Mouse (Mus musculus): ENCODE measurements at regions not wholly inside any gene's neighbourhood (a gene's known extent, or its start where the extent isn't known, plus 50 kb on each side); places are given as distances from the start of the nearest gene placed in this dataset.

GRCm38 (mm10) chr8:86428998-86429651 is 151.4 kb downstream of the Abcc12 start:
- DNase-seq (ENCODE audit: low spot score), result no peak

GRCm38 (mm10) chr8:86428131-86428530 is 152.4 kb downstream of the Abcc12 start:
- no peak for DNase-seq (ENCODE audit: low spot score)

GRCm38 (mm10) chr8:86426056-86426455 is 154.4 kb downstream of the Abcc12 start:
- DNase-seq (ENCODE audit: low spot score), result no peak

- DNase-seq (ENCODE audit: low spot score), result no peak
These were observed 155.1 kb downstream of the Abcc12 start for GRCm38 (mm10) chr8:86425382-86425781.

GRCm38 (mm10) chr8:86419059-86419651 is 161.3 kb downstream of the Abcc12 start:
- DNase-seq (ENCODE audit: low spot score), result no peak

- DNase-seq (ENCODE audit: low spot score), result no peak
These were observed 162.0 kb downstream of the Abcc12 start for GRCm38 (mm10) chr8:86418414-86418981.

- DNase-seq (ENCODE audit: low spot score), result no peak
These were observed 165.3 kb downstream of the Abcc12 start for GRCm38 (mm10) chr8:86415208-86415607.

GRCm38 (mm10) chr8:86411232-86411631 is 169.3 kb downstream of the Abcc12 start:
- no peak for DNase-seq (ENCODE audit: low spot score)

GRCm38 (mm10) chr8:86406196-86406595 is 174.3 kb downstream of the Abcc12 start:
- DNase-seq (ENCODE audit: low spot score), result no peak

- DNase-seq (ENCODE audit: low spot score), result no peak
These were observed 177.1 kb downstream of the Abcc12 start for GRCm38 (mm10) chr8:86403434-86403833.

GRCm38 (mm10) chr8:86401946-86402345 is 178.5 kb downstream of the Abcc12 start:
- DNase-seq (ENCODE audit: low spot score), result no peak

GRCm38 (mm10) chr8:86395121-86395520 is 185.4 kb downstream of the Abcc12 start:
- DNase-seq (ENCODE audit: low spot score), result no peak

GRCm38 (mm10) chr8:86393835-86394234 is 186.7 kb downstream of the Abcc12 start:
- no peak for DNase-seq (ENCODE audit: low spot score)

GRCm38 (mm10) chr8:86393374-86393773 is 187.1 kb downstream of the Abcc12 start:
- no peak for DNase-seq (ENCODE audit: low spot score)

- DNase-seq (ENCODE audit: low spot score), result no peak
These were observed 189.8 kb downstream of the Abcc12 start for GRCm38 (mm10) chr8:86390715-86391114.

- DNase-seq (ENCODE audit: low spot score), result no peak
These were observed 190.5 kb downstream of the Abcc12 start for GRCm38 (mm10) chr8:86389690-86390671.

- no peak for DNase-seq (ENCODE audit: low spot score)
These were observed 195.2 kb downstream of the Abcc12 start for GRCm38 (mm10) chr8:86385236-86385635.

- DNase-seq (ENCODE audit: low spot score), result no peak
These were observed 198.5 kb downstream of the Abcc12 start for GRCm38 (mm10) chr8:86381977-86382376.

GRCm38 (mm10) chr8:86368062-86368461 is 212.4 kb downstream of the Abcc12 start:
- DNase-seq (ENCODE audit: low spot score), result no peak

GRCm38 (mm10) chr8:86366636-86367035 is 213.8 kb downstream of the Abcc12 start:
- DNase-seq (ENCODE audit: low spot score), result no peak

GRCm38 (mm10) chr8:86365726-86366125 is 214.8 kb downstream of the Abcc12 start:
- DNase-seq (ENCODE audit: low spot score), result no peak

- no peak for DNase-seq (ENCODE audit: low spot score)
These were observed 215.6 kb downstream of the Abcc12 start for GRCm38 (mm10) chr8:86364898-86365297.

Measured in lung, postnatal 25 days (tissue).